Mouse (Mus musculus) limb, embryonic 15.5 days (tissue): ENCODE data around the gene Fubp1. TPM values are rescaled to one million over a fixed set of nuclear protein-coding genes. Genes with fewer than 3 reads are reported as not detected.

Experiments used
- ATAC-seq: fragments of 200-750 bp; cut with Nextera tagmentation; 2 replicates; pipeline ENCODE4 v1.8.0; 2017; ENCODE audit warnings: low read depth, moderate TSS enrichment; ENCODE audit not compliant: insufficient number of reproducible peaks, low FRiP score, low TSS enrichment
- H3K27ac ChIP-seq: fragments of 300-500 bp; sonication (generic); 2 replicates; pipeline ENCODE4 v1.5.1; 2015; ENCODE audit warnings: moderate library complexity, mild to moderate bottlenecking, inconsistent platforms
- H3K27me3 ChIP-seq: fragments of 300-500 bp; sonication (generic); 2 replicates; pipeline ENCODE4 v1.6.1; 2015; ENCODE audit warnings: inconsistent platforms
- H3K36me3 ChIP-seq: fragments of 300-500 bp; sonication (generic); 2 replicates; pipeline ENCODE4 v1.6.1; 2015; ENCODE audit warnings: inconsistent platforms
- H3K4me1 ChIP-seq: fragments of 300-500 bp; sonication (generic); 2 replicates; pipeline ENCODE4 v1.6.1; 2015; ENCODE audit warnings: inconsistent platforms
- H3K4me2 ChIP-seq: fragments of 300-500 bp; sonication (generic); 2 replicates; pipeline ENCODE4 v1.6.1; 2015; ENCODE audit warnings: mild to moderate bottlenecking, inconsistent platforms
- H3K4me3 ChIP-seq: fragments of 300-500 bp; sonication (generic); 2 replicates; pipeline ENCODE4 v1.5.1; 2015; ENCODE audit warnings: mild to moderate bottlenecking, inconsistent platforms
- H3K9ac ChIP-seq: fragments of 300-500 bp; sonication (generic); 2 replicates; pipeline ENCODE4 v1.6.1; 2015; ENCODE audit warnings: inconsistent platforms
- H3K9me3 ChIP-seq: fragments of 300-500 bp; sonication (generic); 2 replicates; pipeline ENCODE4 v1.6.1; 2016; ENCODE audit warnings: inconsistent platforms
- WGBS: fragments of 180-500 bp; shearing (Covaris S2); methylation state at CpG from one replicate; pipeline ENCODE4 v1.1.7; 2015; 5-methylcytosine and 5-hydroxymethylcytosine counted together
- polyA plus RNA-seq: library from polyadenylated mRNA; unstranded; fragments of >200 nt; fragmentation: Nextera tagmentation; extraction: Ambion mirVana; gene quantifications from 2 replicates; pipeline ENCODE4 v1.2.1, GENCODE M21; 2015

The Fubp1 gene
- polyA plus RNA-seq, 1 experiment from 2014 or later: 209 TPM

- H3K36me3 ChIP-seq: peaks cover 45% of the 10 kb centered on the region
- ATAC-seq: no peak
Measured at GRCm38 (mm10) chr3:152284306-152284705, 74.1 kb downstream of the Fubp1 start.

GRCm38 (mm10) chr3:152284759-152285158 is 74.5 kb downstream of the Fubp1 start:
- Histone ChIP-seq H3K27me3 (no peaks in the 10 kb centered on the region), H3K9ac (no peak overlapping the region), H3K36me3 (peaks cover 45% of the 10 kb centered on the region), H3K27ac (no peak overlapping the region), H3K9me3 (no peaks in the 10 kb centered on the region), H3K4me1 (0 out of 2 replicates have a peak, but pooled peaks cover 3% of the 10 kb centered on the region), H3K4me2 (no peak overlapping the region), H3K4me3 (no peak overlapping the region)
- 68% methylated on average over 5 of the region's 5 CpGs for WGBS
- ATAC-seq: no peak

More at GRCm38 (mm10) chr3:152284306-152284705, 74.1 kb downstream of the Fubp1 start:
- Histone ChIP-seq H3K9me3 (no peaks in the 10 kb centered on the region), H3K27ac (no peak overlapping the region), H3K4me2 (no peak overlapping the region), H3K9ac (no peak overlapping the region), H3K4me1 (0 out of 2 replicates have a peak, but pooled peaks cover 3% of the 10 kb centered on the region), H3K4me3 (no peak overlapping the region), H3K27me3 (no peaks in the 10 kb centered on the region)
- 100% methylated on average over 1 of the region's 1 CpGs for WGBS

Other genes with a start within 250 kb of the Fubp1 start
- 8.5 and 9.1 TPM in 2 replicates for gene Gipc2, start 44.2 kb upstream of the Fubp1 start, polyA plus RNA-seq
- gene Dnajb4, start 120 bp upstream of the Fubp1 start, polyA plus RNA-seq: 39.3 and 44.3 TPM in 2 replicates
- 28.5 and 41.5 TPM in 2 replicates for gene Nexn, start 55.9 kb downstream of the Fubp1 start, polyA plus RNA-seq
- 13.3 and 16.2 TPM in 2 replicates for gene Miga1, start 130.0 kb downstream of the Fubp1 start, polyA plus RNA-seq
- gene Usp33, start 136.1 kb downstream of the Fubp1 start, polyA plus RNA-seq: 44.9 and 45.2 TPM in 2 replicates
- gene Zzz3, start 185.1 kb downstream of the Fubp1 start, polyA plus RNA-seq: 40.6 and 41.4 TPM in 2 replicates